Mouse (Mus musculus): ENCODE results near the gene Runx3.
"Not testable (repeated sequence)": the region's sequence is repeated elsewhere in the genome, so short reads cannot be mapped to it uniquely, and the experiment has no call there.

Gene Runx3

GRCm38 (mm10) chr4:135171304-135171875, 50.9 kb downstream of the Runx3 start:
- no peak for DNase-seq

GRCm38 (mm10) chr4:135175406-135176120, 55.1 kb downstream of the Runx3 start:
- DNase-seq: no peak

GRCm38 (mm10) chr4:135177568-135177967, 57.1 kb downstream of the Runx3 start:
- DNase-seq: no peak

GRCm38 (mm10) chr4:135179077-135179481, 58.6 kb downstream of the Runx3 start:
- peak; percentile 94 for DNase-seq

- no peak for DNase-seq
Observed at GRCm38 (mm10) chr4:135181819-135182218, 61.4 kb downstream of the Runx3 start.

- not testable (repeated sequence) for DNase-seq
Observed at GRCm38 (mm10) chr4:135184277-135184676, 63.8 kb downstream of the Runx3 start.

GRCm38 (mm10) chr4:135189452-135190008, 69.1 kb downstream of the Runx3 start:
- DNase-seq: peak; percentile 97

GRCm38 (mm10) chr4:135190364-135190763, 69.9 kb downstream of the Runx3 start:
- no peak for DNase-seq

GRCm38 (mm10) chr4:135191185-135191584, 70.7 kb downstream of the Runx3 start:
- DNase-seq: no peak

GRCm38 (mm10) chr4:135191604-135192003, 71.2 kb downstream of the Runx3 start:
- DNase-seq: no peak

GRCm38 (mm10) chr4:135192841-135193240, 72.4 kb downstream of the Runx3 start:
- DNase-seq: peak; percentile 97

- DNase-seq: no peak
Observed at GRCm38 (mm10) chr4:135197857-135198256, 77.4 kb downstream of the Runx3 start.

- DNase-seq: no peak
Observed at GRCm38 (mm10) chr4:135201771-135202170, 81.3 kb downstream of the Runx3 start.

GRCm38 (mm10) chr4:135203279-135203678, 82.8 kb downstream of the Runx3 start:
- DNase-seq: peak; percentile 98

- DNase-seq: no peak
Observed at GRCm38 (mm10) chr4:135203806-135204560, 83.5 kb downstream of the Runx3 start.

GRCm38 (mm10) chr4:135204666-135205065, 84.2 kb downstream of the Runx3 start:
- DNase-seq: no peak

GRCm38 (mm10) chr4:135205254-135205653, 84.8 kb downstream of the Runx3 start:
- peak; percentile 89 for DNase-seq

GRCm38 (mm10) chr4:135205711-135206600, 85.5 kb downstream of the Runx3 start:
- DNase-seq: peak; percentile 98

- no peak for DNase-seq
Observed at GRCm38 (mm10) chr4:135209846-135210245, 89.4 kb downstream of the Runx3 start.

GRCm38 (mm10) chr4:135219652-135220051, 99.2 kb downstream of the Runx3 start:
- DNase-seq: no peak

GRCm38 (mm10) chr4:135220641-135221040, 100.2 kb downstream of the Runx3 start:
- DNase-seq: no peak

- peak; percentile 77 for DNase-seq
Observed at GRCm38 (mm10) chr4:135221632-135222407, 101.4 kb downstream of the Runx3 start.

All from heart, adult 11 months (tissue).